Mouse (Mus musculus) cerebellum, adult 2 months (tissue): ENCODE results near the gene Wbp1l.

ENCODE experiments used
- CTCF ChIP-seq: fragments of 200-500 bp; IDR thresholded peaks from 2 replicates; pipeline ENCODE4 v1.5.1; 2011; ENCODE audit warnings: low read depth, mild to moderate bottlenecking, control low read depth, low read length, moderate library complexity, borderline replicate concordance; ENCODE audit not compliant: insufficient read depth
- POLR2A ChIP-seq: fragments of 200-500 bp; IDR thresholded peaks from 2 replicates; pipeline ENCODE4 v1.6.1; 2011; ENCODE audit warnings: low read length, control low read depth, borderline replicate concordance; ENCODE audit not compliant: insufficient read depth

GRCm38 (mm10) chr19:46640780-46641179, 41.9 kb downstream of the Wbp1l start:
- TF ChIP-seq POLR2A (no peak), CTCF (no peak)
